Mouse (Mus musculus) ES-E14 (cell line): ENCODE data around the gene Elf4.

Source experiments
- CHD2 ChIP-seq: IDR thresholded peaks from 2 replicates; pipeline ENCODE4 v1.6.1; 2014; ENCODE audit warnings: mild to moderate bottlenecking, low read depth, low read length, inconsistent platforms
- MAFK ChIP-seq: IDR thresholded peaks from 2 replicates; pipeline ENCODE4 v1.6.1; 2014; ENCODE audit warnings: mild to moderate bottlenecking, low read depth, low read length, inconsistent platforms; ENCODE audit not compliant: insufficient read depth
- ZC3H11A ChIP-seq: IDR thresholded peaks from 2 replicates; pipeline ENCODE4 v1.6.1; 2012; ENCODE audit warnings: low read depth, mild to moderate bottlenecking, inconsistent platforms, low read length, borderline replicate concordance
- ZNF384 ChIP-seq: IDR thresholded peaks from 2 replicates; pipeline ENCODE4 v1.6.1; 2012; ENCODE audit warnings: low read depth, low read length, inconsistent platforms

DNA sequence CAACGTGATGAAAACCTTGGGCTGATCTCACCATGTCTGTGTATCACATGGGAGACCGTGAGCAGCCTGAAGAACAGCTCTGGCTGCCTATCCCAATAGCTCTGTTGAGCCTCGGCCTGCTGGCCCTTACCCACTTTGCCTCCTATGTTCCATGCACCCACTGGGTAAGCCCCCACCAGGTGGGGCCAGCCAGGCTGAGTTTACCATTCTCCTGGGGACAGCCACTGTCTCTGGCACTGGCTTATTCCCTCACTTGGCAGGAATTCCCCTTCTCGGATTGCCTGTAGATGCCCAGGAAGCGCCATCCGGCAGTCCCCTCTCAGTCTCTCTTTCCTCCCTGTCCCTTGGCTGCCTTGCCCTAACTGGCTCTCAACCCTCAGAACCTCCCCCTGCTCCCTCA lies 6.0 kb downstream of the Elf4 start:
- TF ChIP-seq ZC3H11A, result no peak
- no peak for TF ChIP-seq CHD2
- TF ChIP-seq ZNF384, result no peak
- no peak for TF ChIP-seq MAFK
